Mouse (Mus musculus): ENCODE measurements around the gene Tnfaip8l1. TPM values are rescaled to one million over a fixed set of nuclear protein-coding genes. Genes with fewer than 3 reads are reported as not detected.

Tnfaip8l1 gene
- polyA plus RNA-seq, 1 experiment from 2014 or later, result 6.8 TPM

GRCm38 (mm10) chr17:56163523-56164102 is 1.3 kb downstream of the Tnfaip8l1 start:
- Histone ChIP-seq H3K9me3 (ENCODE audit: control insufficient read depth, low read length) (no peaks in the 10 kb centered on the region), H3K36me3 (ENCODE audit: control insufficient read depth, insufficient read depth, low read length) (no peaks in the 10 kb centered on the region), H3K4me1 (replicated peaks; ENCODE audit: control insufficient read depth, insufficient read depth, low read length) (peaks cover 7% of the 10 kb centered on the region), H3K4me3 (ENCODE audit: low read depth, low read length) (no peak overlapping the region), H3K4me2 (no peak overlapping the region), H3K9ac (ENCODE audit: low read depth, low read length) (no peak overlapping the region), H3K27me3 (replicated peaks; ENCODE audit: control insufficient read depth, insufficient read depth, low read length) (no peaks in the 10 kb centered on the region; the same call in 1 of the 2 replicates), H3K27ac (ENCODE audit: low read depth, low read length) (no peak overlapping the region)
- ATAC-seq (replicated peaks; ENCODE audit: low FRiP score), result no peak
- no peak for DNase-seq (ENCODE audit: low spot score)
- WGBS, result 73% methylated on average over 6 of the region's 6 CpGs

- DNase-seq (ENCODE audit: low spot score) (no peak), ATAC-seq (replicated peaks; ENCODE audit: low FRiP score) (no peak)
- no peaks in the 10 kb centered on the region; the same call in 1 of the 2 replicates for H3K27me3 ChIP-seq (replicated peaks; ENCODE audit: control insufficient read depth, insufficient read depth, low read length)
- no peaks in the 10 kb centered on the region for H3K36me3 ChIP-seq (ENCODE audit: control insufficient read depth, insufficient read depth, low read length)
- no peak overlapping the region for H3K9ac ChIP-seq (ENCODE audit: low read depth, low read length)
- H3K4me1 ChIP-seq (replicated peaks; ENCODE audit: control insufficient read depth, insufficient read depth, low read length), result peaks cover 7% of the 10 kb centered on the region
- H3K4me3 ChIP-seq (ENCODE audit: low read depth, low read length), result no peak overlapping the region
- no peak overlapping the region for H3K27ac ChIP-seq (ENCODE audit: low read depth, low read length)
- WGBS, result 65% methylated on average over 3 of the region's 3 CpGs
- no peak overlapping the region for H3K4me2 ChIP-seq
- no peaks in the 10 kb centered on the region for H3K9me3 ChIP-seq (ENCODE audit: control insufficient read depth, low read length)
Measured at GRCm38 (mm10) chr17:56164510-56164909, 2.2 kb downstream of the Tnfaip8l1 start.

- H3K27ac ChIP-seq (ENCODE audit: low read depth, low read length), result no peak overlapping the region
- ATAC-seq (replicated peaks; ENCODE audit: low FRiP score), result no peak
- H3K9ac ChIP-seq (ENCODE audit: low read depth, low read length), result no peak overlapping the region
- peaks cover 10% of the 10 kb centered on the region for H3K4me1 ChIP-seq (replicated peaks; ENCODE audit: control insufficient read depth, insufficient read depth, low read length)
- WGBS, result 76% methylated on average over 11 of the region's 11 CpGs
- H3K4me3 ChIP-seq (ENCODE audit: low read depth, low read length), result no peak overlapping the region
- H3K36me3 ChIP-seq (ENCODE audit: control insufficient read depth, insufficient read depth, low read length), result no peaks in the 10 kb centered on the region
- no peak overlapping the region for H3K4me2 ChIP-seq
- no peak for DNase-seq (ENCODE audit: low spot score)
- H3K27me3 ChIP-seq (replicated peaks; ENCODE audit: control insufficient read depth, insufficient read depth, low read length), result no peaks in the 10 kb centered on the region; the same call in 1 of the 2 replicates
- no peaks in the 10 kb centered on the region for H3K9me3 ChIP-seq (ENCODE audit: control insufficient read depth, low read length)
Measured at GRCm38 (mm10) chr17:56165671-56166070, 3.4 kb downstream of the Tnfaip8l1 start.

GRCm38 (mm10) chr17:56169830-56170229 is 7.6 kb downstream of the Tnfaip8l1 start:
- H3K27ac ChIP-seq (ENCODE audit: low read depth, low read length), result 0 out of 2 replicates have a peak overlapping the region, but pooled peaks have one; percentile 11

GRCm38 (mm10) chr17:56170636-56171035 is 8.4 kb downstream of the Tnfaip8l1 start:
- Histone ChIP-seq H3K4me1 (replicated peaks; ENCODE audit: control insufficient read depth, insufficient read depth, low read length) (peaks cover 2% of the 10 kb centered on the region), H3K9me3 (ENCODE audit: control insufficient read depth, low read length) (no peaks in the 10 kb centered on the region), H3K9ac (ENCODE audit: low read depth, low read length) (no peak overlapping the region), H3K36me3 (ENCODE audit: control insufficient read depth, insufficient read depth, low read length) (peaks cover 7% of the 10 kb centered on the region; the same call in 1 of the 2 replicates), H3K4me3 (ENCODE audit: low read depth, low read length) (no peak overlapping the region), H3K27me3 (replicated peaks; ENCODE audit: control insufficient read depth, insufficient read depth, low read length) (no peaks in the 10 kb centered on the region), H3K27ac (ENCODE audit: low read depth, low read length) (0 out of 2 replicates have a peak overlapping the region, but pooled peaks have one; percentile 11), H3K4me2 (0 out of 2 replicates have a peak overlapping the region, but pooled peaks have one; percentile 12)
- 70% methylated on average over 10 of the region's 10 CpGs for WGBS
- no peak for ATAC-seq (replicated peaks; ENCODE audit: low FRiP score)
- DNase-seq (ENCODE audit: low spot score), result no peak

More at GRCm38 (mm10) chr17:56169830-56170229, 7.6 kb downstream of the Tnfaip8l1 start:
- WGBS, result 54% methylated on average over 6 of the region's 6 CpGs
- no peak overlapping the region for H3K4me3 ChIP-seq (ENCODE audit: low read depth, low read length)
- H3K4me1 ChIP-seq (replicated peaks; ENCODE audit: control insufficient read depth, insufficient read depth, low read length), result peaks cover 2% of the 10 kb centered on the region
- H3K36me3 ChIP-seq (ENCODE audit: control insufficient read depth, insufficient read depth, low read length), result peaks cover 1% of the 10 kb centered on the region; the same call in 1 of the 2 replicates
- H3K9ac ChIP-seq (ENCODE audit: low read depth, low read length), result no peak overlapping the region; the same call in 1 of the 2 replicates
- H3K27me3 ChIP-seq (replicated peaks; ENCODE audit: control insufficient read depth, insufficient read depth, low read length), result no peaks in the 10 kb centered on the region
- no peak overlapping the region for H3K4me2 ChIP-seq
- ATAC-seq (replicated peaks; ENCODE audit: low FRiP score) (0 out of 2 replicates have a peak, but pooled peaks have one; percentile 26), DNase-seq (ENCODE audit: low spot score) (no peak)
- no peaks in the 10 kb centered on the region for H3K9me3 ChIP-seq (ENCODE audit: control insufficient read depth, low read length)

GRCm38 (mm10) chr17:56171456-56171855 is 9.2 kb downstream of the Tnfaip8l1 start:
- H3K4me1 ChIP-seq (replicated peaks; ENCODE audit: control insufficient read depth, insufficient read depth, low read length), result peaks cover 2% of the 10 kb centered on the region
- H3K27me3 ChIP-seq (replicated peaks; ENCODE audit: control insufficient read depth, insufficient read depth, low read length), result no peaks in the 10 kb centered on the region
- no peak for DNase-seq (ENCODE audit: low spot score)
- no peak overlapping the region for H3K4me3 ChIP-seq (ENCODE audit: low read depth, low read length)
- no peak overlapping the region for H3K9ac ChIP-seq (ENCODE audit: low read depth, low read length)
- no peak overlapping the region for H3K27ac ChIP-seq (ENCODE audit: low read depth, low read length)
- no peak overlapping the region for H3K4me2 ChIP-seq
- no peaks in the 10 kb centered on the region for H3K9me3 ChIP-seq (ENCODE audit: control insufficient read depth, low read length)
- WGBS, result 83% methylated on average over 9 of the region's 9 CpGs
- no peak for ATAC-seq (replicated peaks; ENCODE audit: low FRiP score)
- peaks cover 10% of the 10 kb centered on the region for H3K36me3 ChIP-seq (ENCODE audit: control insufficient read depth, insufficient read depth, low read length)

GRCm38 (mm10) chr17:56171881-56172280 is 9.6 kb downstream of the Tnfaip8l1 start:
- Histone ChIP-seq H3K27me3 (replicated peaks; ENCODE audit: control insufficient read depth, insufficient read depth, low read length) (no peaks in the 10 kb centered on the region), H3K27ac (ENCODE audit: low read depth, low read length) (no peak overlapping the region), H3K4me3 (ENCODE audit: low read depth, low read length) (no peak overlapping the region), H3K36me3 (ENCODE audit: control insufficient read depth, insufficient read depth, low read length) (peaks cover 14% of the 10 kb centered on the region), H3K9ac (ENCODE audit: low read depth, low read length) (no peak overlapping the region), H3K9me3 (ENCODE audit: control insufficient read depth, low read length) (no peaks in the 10 kb centered on the region), H3K4me2 (no peak overlapping the region), H3K4me1 (replicated peaks; ENCODE audit: control insufficient read depth, insufficient read depth, low read length) (peaks cover 2% of the 10 kb centered on the region)
- DNase-seq (ENCODE audit: low spot score), result no peak
- 89% methylated on average over 17 of the region's 17 CpGs for WGBS
- no peak for ATAC-seq (replicated peaks; ENCODE audit: low FRiP score)

GRCm38 (mm10) chr17:56173401-56174046 is 11.2 kb downstream of the Tnfaip8l1 start:
- DNase-seq (ENCODE audit: low spot score), result no peak
- Histone ChIP-seq H3K27me3 (replicated peaks; ENCODE audit: control insufficient read depth, insufficient read depth, low read length) (no peaks in the 10 kb centered on the region), H3K4me3 (ENCODE audit: low read depth, low read length) (no peak overlapping the region), H3K36me3 (ENCODE audit: control insufficient read depth, insufficient read depth, low read length) (peaks cover 27% of the 10 kb centered on the region), H3K9me3 (ENCODE audit: control insufficient read depth, low read length) (no peaks in the 10 kb centered on the region), H3K4me1 (replicated peaks; ENCODE audit: control insufficient read depth, insufficient read depth, low read length) (peaks cover 2% of the 10 kb centered on the region), H3K4me2 (no peak overlapping the region), H3K27ac (ENCODE audit: low read depth, low read length) (no peak overlapping the region), H3K9ac (ENCODE audit: low read depth, low read length) (no peak overlapping the region)
- WGBS, result 55% methylated on average over 10 of the region's 10 CpGs
- ATAC-seq (replicated peaks; ENCODE audit: low FRiP score), result 0 out of 2 replicates have a peak, but pooled peaks have one; percentile 1

Data from liver, embryonic 11.5 days (tissue).